Mouse (Mus musculus) frontal cortex, postnatal 25 days (tissue): ENCODE measurements around the gene Pced1b.

Source experiments
- DNase-seq, 2 experiments: peaks; one replicate each; pipeline ENCODE4 v3.0.0; 2022; ENCODE audit warnings: low spot score in 2 of 2

Pced1b gene

GRCm38 (mm10) chr15:97257206-97257775, 10.4 kb downstream of the Pced1b start:
- no peak for DNase-seq

GRCm38 (mm10) chr15:97258483-97259230, 11.8 kb downstream of the Pced1b start:
- DNase-seq: no peak

DNA sequence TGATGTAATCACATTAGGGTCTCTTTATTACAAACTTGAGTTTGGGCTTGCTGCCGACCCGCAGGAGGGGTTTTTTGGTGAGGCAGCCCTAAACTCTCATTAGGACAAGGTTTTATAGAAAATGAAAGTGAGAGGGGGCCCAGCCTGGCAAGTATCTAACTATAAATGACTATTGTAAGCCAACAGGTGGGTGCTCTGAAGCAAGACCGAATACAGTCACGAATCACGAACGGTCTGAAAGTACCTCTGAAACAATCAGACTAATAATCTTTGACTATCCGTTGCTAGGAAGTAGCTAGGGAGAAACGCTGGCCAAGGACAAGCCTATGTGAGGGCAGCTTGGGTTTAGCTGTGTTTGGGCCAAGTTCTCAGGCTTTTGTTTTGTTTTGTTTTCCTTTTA, 12.4 kb downstream of the Pced1b start:
- no peak for DNase-seq

DNA sequence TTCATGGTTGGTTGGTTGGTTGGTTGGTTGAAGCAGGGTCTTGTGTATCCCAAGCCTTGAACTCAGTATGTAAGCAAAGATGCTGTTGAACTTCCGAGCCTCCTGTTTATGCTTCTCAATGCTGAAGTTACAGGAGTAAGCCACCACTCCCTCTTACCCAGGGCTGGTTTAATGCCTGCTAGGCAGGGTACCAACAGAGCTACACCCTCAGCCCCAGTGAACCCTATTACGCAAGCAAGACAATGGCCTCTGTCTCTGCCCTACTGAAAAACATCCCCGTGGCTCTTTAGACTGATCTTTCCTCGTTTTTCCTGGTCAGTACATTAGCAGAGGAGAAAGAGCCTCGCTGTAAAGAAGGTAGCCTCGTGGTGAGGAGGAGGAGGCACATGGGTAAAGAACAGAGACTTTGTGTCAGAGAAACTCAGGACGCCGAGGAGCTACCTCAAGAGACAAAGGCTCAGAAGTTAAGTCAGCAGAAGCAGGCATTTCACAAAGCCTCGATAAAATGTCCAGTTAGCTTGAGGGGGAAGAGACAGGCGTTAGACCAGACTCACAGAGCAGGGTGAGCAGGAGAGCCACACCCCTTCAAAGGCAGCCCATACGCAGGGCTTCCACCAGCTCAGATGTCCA, 13.2 kb downstream of the Pced1b start:
- no peak for DNase-seq

DNA sequence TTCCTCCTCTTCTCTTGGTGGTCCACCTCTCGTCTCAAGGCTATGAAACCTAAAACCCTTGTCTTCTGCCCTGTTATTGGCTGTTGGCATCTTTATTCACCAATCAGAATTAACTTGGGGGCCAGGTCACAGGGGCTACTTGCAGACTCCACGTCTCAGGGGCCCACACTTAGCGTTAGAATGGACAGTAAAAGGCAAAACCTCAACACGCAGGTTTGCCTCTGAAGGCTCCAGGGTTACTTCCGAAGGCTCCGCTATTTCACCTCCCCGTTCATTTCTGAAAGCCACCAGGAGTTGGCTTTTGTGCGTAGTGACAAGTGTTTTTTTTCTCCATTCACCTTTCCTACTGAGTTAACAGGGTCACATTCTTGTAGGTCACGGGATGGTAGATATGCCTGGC, 15.3 kb downstream of the Pced1b start:
- no peak for DNase-seq

DNA sequence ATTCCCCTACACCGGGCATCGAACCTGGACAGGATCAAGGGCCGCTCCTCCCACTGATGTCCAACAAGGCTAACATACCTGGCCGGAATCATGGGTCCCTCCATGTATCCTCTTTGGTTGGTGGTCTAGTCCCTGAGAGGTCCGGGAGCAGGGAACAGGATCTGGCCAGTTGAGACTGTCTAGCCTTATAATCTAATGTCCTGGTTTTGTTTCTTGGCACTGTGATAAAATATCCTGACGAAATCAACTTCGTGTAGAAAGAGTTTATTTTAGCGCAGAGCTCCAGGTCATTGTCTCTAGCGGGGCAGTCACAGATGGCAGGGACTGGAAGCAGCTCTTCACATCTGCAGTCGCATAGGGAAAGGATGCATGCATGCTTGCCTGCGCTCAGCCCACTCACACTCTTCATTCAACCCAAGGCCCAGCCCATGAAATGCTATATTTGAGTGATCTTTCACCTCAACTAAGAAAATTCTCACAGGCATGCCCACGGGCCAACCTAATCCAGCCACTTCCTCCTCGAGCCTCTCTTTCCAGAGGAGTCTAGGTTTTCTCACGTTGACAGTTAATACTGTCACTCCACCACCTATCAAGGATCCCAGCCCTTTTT, 19.4 kb downstream of the Pced1b start:
- DNase-seq: no peak

GRCm38 (mm10) chr15:97267094-97267695, 20.3 kb downstream of the Pced1b start:
- no peak for DNase-seq

GRCm38 (mm10) chr15:97271985-97272697, 25.2 kb downstream of the Pced1b start:
- DNase-seq: no peak

DNA sequence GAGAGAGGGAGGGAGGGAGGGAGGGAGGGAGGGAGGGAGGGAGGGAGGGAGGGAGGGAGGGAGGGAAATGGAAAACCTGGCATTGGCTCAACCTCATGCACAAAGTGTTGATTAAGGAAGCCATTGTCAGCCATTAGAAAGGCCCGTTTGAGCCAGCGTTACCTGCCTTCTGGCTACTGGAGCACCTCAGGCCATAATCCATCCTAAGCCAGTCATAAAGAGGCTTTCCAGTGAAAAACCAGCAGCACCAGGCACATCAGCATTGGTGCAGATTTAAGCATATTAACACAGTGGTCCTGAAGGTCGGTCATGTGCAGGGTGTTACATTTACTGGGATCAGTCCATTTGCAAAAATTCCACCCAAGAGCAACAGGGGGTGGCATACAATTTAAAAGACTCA, 25.9 kb downstream of the Pced1b start:
- DNase-seq: no peak

DNA sequence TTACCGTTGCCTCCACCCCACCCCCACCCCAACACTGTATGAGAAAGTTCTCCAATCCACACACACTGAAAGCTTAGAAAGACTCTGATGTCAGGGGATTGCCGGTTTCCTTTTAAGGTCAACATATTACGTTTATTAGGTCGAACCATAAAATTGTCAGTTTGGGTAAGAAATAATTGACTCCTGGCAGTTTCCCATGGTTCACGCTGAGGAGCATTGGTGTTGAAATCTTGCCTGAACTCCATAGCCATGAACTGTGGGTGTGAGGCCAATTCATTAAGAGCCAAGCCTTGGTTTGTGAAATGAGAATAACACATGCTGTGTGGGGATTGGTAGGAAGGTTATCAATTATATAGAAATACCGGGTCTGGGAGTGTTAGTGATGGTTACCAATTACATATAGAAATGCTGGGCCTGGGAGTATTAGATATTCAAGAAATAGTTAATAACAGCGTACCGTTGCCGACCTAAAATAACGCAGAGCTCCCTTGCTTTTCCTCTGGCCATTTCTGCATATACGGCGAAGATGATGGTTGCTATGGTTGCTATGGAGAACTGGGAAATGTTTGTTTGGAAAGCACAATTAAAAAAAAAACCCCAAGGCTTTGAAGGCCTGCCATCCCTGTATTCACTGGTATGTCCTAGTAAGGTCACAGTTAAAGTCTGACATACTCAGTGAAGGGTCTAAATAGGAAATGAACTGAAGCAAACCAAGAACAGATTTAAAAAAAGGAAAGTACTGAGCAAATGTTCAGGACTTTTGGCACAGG, 28.9 kb downstream of the Pced1b start:
- no peak for DNase-seq

GRCm38 (mm10) chr15:97276660-97277153, 29.8 kb downstream of the Pced1b start:
- DNase-seq: no peak

- no peak for DNase-seq
Measured at GRCm38 (mm10) chr15:97277328-97277727, 30.4 kb downstream of the Pced1b start.

- no peak for DNase-seq
Measured at GRCm38 (mm10) chr15:97278340-97278948, 31.5 kb downstream of the Pced1b start.

DNA sequence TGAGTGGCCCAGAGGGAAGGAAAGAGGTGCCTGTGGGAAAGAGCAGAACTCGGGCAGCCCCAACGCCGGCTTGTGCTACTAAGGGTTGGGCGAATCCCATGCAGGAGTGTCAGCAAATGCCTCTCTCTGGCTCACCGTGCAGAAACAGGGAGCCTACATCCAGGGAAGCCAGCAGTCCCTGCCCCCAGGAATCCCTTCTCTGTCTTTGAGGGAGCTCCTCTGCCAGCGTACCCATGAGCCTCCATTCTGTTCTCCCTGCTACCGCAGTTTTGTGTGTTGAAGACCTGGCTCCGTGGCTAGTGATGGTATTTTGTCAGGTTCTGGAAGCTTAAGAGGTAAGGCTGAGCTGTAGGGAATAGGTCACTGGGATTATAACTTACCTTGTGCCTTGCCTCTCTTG, 33.2 kb downstream of the Pced1b start:
- no peak for DNase-seq

GRCm38 (mm10) chr15:97280776-97281175, 33.9 kb downstream of the Pced1b start:
- DNase-seq: no peak

DNA sequence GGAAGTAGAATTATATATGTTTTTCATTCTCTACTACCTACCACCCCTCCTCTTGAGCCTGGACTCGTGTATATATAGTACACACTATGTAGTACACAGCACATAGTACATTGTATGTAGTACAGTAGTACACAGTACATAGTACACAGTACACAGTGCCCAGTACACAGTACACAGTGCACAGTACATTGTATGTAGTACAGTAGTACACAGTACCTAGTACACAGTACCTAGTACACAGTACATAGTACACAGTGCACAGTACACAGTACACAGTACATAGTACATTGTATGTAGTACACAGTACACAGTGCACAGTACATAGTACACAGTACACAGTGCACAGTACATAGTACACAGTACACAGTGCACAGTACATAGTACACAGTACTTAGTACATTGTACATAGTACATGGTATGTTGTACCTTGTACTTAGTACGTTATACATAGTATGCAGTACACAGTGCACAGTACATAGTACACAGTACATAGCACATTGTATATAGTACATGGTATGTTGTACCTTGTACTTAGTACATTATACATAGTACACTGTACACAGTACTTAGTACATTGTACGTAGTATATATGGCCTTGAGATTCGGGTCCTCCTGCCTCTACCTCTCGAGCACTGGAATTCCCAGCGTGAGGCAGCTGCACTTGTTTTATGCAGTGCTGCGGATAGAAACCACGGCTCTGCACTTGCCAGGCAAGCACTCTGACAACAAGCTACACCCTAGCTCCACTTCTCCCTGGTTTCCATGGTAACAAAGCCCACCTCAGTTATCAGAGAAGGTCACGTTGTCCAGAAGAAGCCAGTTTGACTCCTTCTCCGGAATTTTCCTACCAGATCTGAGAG, 35.0 kb downstream of the Pced1b start:
- no peak for DNase-seq

GRCm38 (mm10) chr15:97282572-97282881, 35.6 kb downstream of the Pced1b start:
- no peak for DNase-seq

DNA sequence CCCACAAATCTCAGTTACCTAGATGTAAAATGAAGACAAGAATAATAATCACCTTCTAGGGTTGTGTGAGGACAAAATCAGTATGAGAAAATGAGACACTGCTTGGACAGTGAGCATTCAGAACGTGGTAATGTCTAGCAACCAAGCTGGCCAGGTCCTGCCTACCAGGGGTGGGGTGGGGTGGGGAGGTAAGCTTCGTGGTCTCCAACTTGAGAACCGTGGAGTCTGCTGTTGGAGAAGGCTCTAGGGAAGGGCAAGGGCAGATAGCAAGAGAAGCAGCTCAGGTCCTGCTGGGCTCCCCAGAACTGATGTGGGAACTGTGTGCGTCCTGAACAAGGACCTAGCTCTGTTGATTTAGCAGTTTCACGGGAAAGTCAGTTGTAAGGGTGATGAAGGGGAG, 37.3 kb downstream of the Pced1b start:
- no peak for DNase-seq

DNA sequence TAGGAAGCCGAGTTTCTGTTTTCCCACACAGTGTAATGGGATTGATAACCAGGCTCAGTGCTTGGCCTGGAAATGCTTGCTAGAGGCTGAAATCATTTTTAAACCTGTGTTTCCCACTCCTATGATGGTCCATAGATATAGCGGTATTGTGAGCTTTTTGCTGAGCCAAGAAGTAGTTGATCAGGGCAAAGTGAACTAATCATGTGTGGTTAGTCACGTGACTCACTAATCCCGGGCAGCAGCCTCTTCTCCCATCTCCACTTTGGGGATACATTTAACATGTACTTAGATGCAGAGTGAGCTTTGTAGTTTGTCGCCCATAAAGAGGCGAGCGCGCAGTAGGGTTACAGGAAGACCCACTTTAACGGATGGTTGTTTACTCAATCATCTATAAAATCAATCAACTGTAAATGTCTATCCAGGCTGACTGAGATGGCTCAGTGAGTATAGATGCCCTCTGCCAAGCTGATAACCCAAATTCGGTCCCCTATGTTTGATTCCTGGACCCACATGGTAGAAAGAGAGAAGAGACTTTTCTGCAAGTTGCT, 38.8 kb downstream of the Pced1b start:
- no peak for DNase-seq
